Mouse (Mus musculus): ENCODE measurements around the gene Fxr1.

GRCm38 (mm10) chr3:34006824-34007223, 12.9 kb upstream of the Fxr1 start:
- no peak for TF ChIP-seq MYOD1 (IDR thresholded peaks at IDR 0.05; ENCODE audit: control insufficient read depth in 1 of 3, insufficient read length in 2 of 3, low read depth in 2 of 3)
- TF ChIP-seq SRF (IDR thresholded peaks at IDR 0.05; ENCODE audit: control insufficient read depth, insufficient read length, low read depth): no peak
- no peak for TF ChIP-seq CEBPB (IDR thresholded peaks at IDR 0.05; ENCODE audit: insufficient read depth, poor library complexity, severe bottlenecking)
- TF ChIP-seq POLR2A (IDR thresholded peaks at IDR 0.05; ENCODE audit: insufficient read length, low read depth): no peak
- TF ChIP-seq USF1 (IDR thresholded peaks at IDR 0.05; ENCODE audit: low read depth): no peak
